Mouse (Mus musculus) layer of hippocampus, adult 18-20 months (tissue): ENCODE data around the gene Prkcg. TPM values are rescaled to one million over a fixed set of nuclear protein-coding genes. Genes with fewer than 3 reads are reported as not detected.
A peak's percentile ranks its signal among the peaks of the same experiment; 100 is the strongest.
"Not testable (repeated sequence)": the region's sequence is repeated elsewhere in the genome, so short reads cannot be mapped to it uniquely, and the experiment has no call there.

Experiments
- DNase-seq, 2 experiments: peaks; one replicate each; pipeline ENCODE4 v3.0.0; 2022; ENCODE audit warnings: low spot score in 2 of 2
- long read RNA-seq: library from polyadenylated mRNA; stranded (forward); transcript quantifications from one replicate; pipeline ENCODE4 v2.0.0, GENCODE M21; 2021
- total RNA-seq, 2 experiments: library from RNA; stranded (reverse); gene quantifications; 2 replicates each; pipeline ENCODE4 v1.2.3; 2021

Prkcg gene
- total RNA-seq = 100 to 1,000 TPM; 486 to 548 TPM
- long read RNA-seq, transcript Prkcg-201 (18 exons, 3,127 nt) = major isoform, 534 of 641 reads
- long read RNA-seq, partial matches to known transcripts = 80 of 641 reads
- long read RNA-seq, other reads (novel, unspliced or antisense) = 27 of 641 reads

- peak; percentile 56 to 73 for DNase-seq
These were observed at the start of gene Prkcg, which contains the start of gene Myadm for GRCm38 (mm10) chr7:3288976-3289970. Prkcg (plus strand) TSS chr7:3289179. Myadm (plus strand) TSS chr7:3289080.

DNA sequence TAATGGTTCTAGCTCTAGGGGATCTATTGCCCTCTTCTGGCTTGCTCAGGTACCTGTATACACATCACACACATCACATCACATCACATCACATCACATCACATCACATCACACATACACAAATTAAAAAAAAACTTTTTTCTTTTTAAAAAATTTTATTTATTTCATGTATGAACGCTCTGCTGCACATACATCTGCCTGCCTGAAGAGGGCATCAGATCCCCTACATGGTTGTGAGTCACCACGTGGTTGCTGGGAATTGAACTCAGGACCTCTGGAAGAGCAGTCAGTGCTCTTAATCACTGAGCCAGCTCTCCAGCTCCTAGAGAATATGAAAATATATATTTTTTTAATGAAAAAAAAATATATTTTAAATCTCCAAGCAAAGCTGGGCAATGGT, 49.8 kb upstream of the Prkcg start:
- no peak for DNase-seq

GRCm38 (mm10) chr7:3260701-3261100, 28.3 kb upstream of the Prkcg start:
- DNase-seq = no peak

GRCm38 (mm10) chr7:3261446-3261845, 27.5 kb upstream of the Prkcg start:
- no peak for DNase-seq

GRCm38 (mm10) chr7:3262789-3263188, 26.2 kb upstream of the Prkcg start:
- no peak for DNase-seq

GRCm38 (mm10) chr7:3264390-3265022, 24.5 kb upstream of the Prkcg start:
- no peak for DNase-seq

DNA sequence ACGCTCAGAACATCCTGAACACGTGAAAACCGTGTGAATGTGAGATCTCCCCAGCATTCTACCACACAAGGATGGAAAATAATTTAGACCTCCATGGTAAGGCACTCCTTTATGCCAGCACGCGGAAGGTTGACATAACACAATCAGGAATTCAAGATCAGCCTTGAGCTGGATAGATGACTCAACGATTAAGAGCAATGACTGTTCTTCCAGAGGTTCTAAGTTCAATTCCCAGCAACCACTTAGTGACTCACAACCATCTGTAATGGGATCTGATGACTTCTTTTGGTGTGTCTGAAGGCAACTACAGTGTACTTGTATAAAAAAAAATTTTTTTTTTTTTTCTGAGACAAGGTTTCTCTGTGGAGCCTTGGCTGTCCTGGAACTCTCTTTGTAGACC, 23.7 kb upstream of the Prkcg start:
- no peak for DNase-seq

GRCm38 (mm10) chr7:3267261-3267660, 21.7 kb upstream of the Prkcg start:
- no peak for DNase-seq

GRCm38 (mm10) chr7:3267888-3268287, 21.1 kb upstream of the Prkcg start:
- no peak for DNase-seq

DNA sequence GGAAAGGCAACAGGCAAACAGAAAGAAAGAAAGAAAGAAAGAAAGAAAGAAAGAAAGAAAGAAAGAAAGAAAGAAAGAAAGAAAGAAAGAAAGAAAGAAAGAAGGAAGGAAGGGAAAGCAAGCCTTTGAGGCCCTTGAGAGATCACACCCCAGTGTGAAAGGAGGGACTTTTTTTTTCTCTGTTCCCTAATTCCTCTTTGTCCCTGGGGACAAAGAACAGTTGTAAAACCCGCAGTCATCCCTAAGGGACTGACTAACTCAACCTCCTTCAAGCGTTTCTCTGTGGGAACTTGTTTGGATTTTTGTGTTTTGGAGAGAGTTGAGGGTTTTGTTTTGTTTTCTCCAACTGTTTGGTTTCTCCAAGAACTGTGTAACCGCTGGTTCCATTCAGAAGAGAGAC, 20.7 kb upstream of the Prkcg start:
- DNase-seq = no peak

DNA sequence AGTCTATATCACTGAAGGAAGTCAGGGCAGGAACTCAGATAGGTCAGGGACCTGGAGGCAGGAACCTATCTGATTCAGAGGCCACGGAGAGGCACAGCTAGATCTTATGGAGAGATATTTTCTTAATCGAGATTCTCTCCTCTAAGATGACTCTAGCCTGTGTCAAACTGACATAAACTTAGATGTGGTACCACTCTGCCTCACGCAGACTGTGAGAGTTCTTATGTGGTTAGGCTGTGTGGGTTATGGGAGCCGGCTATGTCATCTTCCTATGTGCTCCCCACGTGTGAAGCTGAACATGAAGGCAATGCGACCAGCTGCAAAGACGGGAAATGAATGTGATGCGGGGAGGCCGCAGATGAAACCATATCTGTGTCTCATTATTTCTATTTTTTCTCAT, 16.8 kb upstream of the Prkcg start:
- no peak for DNase-seq

DNA sequence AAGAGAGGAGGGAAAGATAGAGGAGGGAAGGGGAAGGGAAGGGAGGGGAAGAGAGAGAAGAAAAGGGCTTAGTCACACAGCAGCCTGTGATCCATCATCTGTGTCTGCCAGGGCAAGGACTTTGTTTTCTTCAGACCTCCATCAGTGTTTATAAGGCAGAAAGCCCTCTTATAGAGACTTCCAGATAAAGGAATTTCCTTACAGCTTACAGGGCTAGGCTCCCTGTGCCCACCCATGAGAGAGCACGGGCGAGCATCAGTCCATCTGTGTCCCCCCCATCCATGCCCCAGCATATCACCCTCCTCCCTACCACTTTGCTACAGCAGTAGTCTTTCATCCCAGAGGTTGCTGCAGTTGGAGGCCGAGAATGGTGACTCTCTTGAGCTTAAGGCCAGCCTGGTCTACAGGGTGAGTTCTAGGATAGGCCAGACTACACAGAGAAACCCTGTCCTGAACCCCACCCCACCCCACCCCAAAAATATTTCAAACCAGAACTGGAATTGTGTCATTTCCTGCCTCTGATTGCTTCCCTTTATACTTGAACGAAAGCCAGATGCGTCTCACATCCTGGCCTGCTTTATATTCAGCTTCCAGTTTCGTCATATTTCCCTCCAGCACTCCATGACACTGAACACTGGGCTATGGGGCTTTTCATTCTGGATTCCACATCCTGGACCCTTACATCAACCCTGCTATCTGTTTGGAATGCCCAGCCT, 13.4 kb upstream of the Prkcg start:
- no peak for DNase-seq

- DNase-seq = not testable (repeated sequence)
These were observed 12.2 kb upstream of the Prkcg start for GRCm38 (mm10) chr7:3276781-3277180.

- no peak for DNase-seq
These were observed 8.8 kb upstream of the Prkcg start for GRCm38 (mm10) chr7:3280080-3280653.

- DNase-seq = peak; percentile 57 to 75
These were observed 8.3 kb upstream of the Prkcg start for GRCm38 (mm10) chr7:3280654-3281153.

GRCm38 (mm10) chr7:3281741-3282140, 7.2 kb upstream of the Prkcg start:
- no peak for DNase-seq

DNA sequence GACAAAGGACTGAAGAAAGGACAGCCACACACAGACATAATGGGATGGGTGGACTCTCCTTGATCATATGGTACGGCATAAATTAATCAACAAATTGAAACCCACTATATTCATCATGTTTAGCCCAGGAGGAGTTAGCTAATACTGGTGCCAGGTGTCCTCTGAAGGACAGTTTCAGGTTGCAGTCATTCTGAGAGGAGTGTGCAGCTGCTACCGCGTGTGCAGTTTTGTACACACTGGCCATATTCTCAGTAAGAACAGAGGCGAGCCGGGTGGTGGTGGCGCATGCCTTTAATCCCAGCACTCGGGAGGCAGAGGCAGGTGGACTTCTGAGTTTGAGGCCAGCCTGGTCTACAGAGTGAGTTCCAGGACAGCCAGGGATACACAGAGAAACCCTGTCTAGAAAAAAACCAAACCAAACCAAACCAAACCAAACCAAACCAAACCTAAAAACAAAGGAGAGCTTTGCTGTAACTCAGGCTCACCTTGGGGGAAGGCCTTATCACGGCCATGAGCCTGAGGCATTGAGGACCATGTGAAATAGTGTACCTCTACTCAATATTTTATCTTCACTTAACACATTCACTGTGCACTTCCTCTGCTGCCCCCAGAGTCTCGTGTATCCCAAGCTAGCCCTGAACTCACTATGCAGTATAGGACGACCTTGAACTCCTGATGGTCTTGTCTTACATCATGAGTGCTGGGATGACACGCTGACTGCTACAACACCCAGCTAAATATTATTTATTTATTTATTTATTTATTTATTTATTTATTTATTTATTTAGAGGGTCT, 5.7 kb upstream of the Prkcg start:
- no peak for DNase-seq

DNA sequence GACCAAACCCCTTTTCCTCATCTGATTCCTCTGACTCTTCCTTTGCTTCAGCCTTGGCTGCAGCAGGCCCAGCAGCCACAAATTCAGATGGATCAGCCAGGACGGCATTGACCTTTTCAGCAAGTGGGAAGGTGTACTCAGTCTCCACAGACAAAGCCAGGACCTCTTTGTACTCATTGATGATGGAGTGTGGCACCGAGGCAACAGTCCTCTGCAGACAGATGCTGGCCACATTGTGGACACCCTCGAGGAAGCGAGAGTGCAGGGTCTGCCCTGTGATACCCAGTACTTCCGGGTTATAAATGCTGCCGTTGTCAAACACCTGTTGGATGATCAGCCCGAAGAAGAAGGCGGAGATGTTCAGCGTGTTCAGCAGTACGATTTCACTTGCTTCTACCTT, 4.4 kb upstream of the Prkcg start:
- DNase-seq = no peak

GRCm38 (mm10) chr7:3286036-3286435, 2.9 kb upstream of the Prkcg start:
- DNase-seq = no peak

- no peak for DNase-seq
These were observed 1.8 kb upstream of the Prkcg start for GRCm38 (mm10) chr7:3287186-3287585.
